9 mouse cellular contexts compared by ENCODE assay signal in the genomic region with DNA sequence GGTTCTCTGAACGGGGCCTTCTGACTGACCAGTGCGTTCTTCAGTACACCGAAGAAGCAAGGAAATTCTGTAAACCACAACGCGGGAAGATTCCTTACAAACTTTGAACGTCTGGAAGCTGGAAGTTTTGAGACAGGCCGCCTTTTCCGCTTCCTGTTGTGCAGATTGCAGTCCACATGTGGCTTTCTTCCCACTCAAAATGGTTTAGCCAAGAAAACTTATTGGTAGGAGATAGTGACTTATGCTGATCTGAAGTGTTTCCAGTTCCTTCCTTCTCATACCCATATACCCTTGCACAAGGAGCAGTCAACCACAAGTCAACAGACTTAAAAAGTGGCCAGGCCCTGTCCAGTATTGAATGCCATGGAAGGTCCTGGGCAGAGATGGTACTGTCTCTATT. TPM values are rescaled to one million over a fixed set of nuclear protein-coding genes. Genes with fewer than 3 reads are reported as not detected.
A peak's percentile ranks its signal among the peaks of the same experiment; 100 is the strongest.
DNase-seq lines count a peak whose midpoint lies in the region; ATAC-seq and TF ChIP-seq lines count a peak whose summit lies in the region.
"Had no signal": no experiment of that assay in that cellular context is flagged by ENCODE, and none has a peak within 500 bp of the region (broad histone marks: within the 10 kb centered on the region; RNA-seq: fewer than 3 reads in every experiment).

No protein-coding gene starts in this region.

- H3K4me2 ChIP-seq in liver, embryonic 15.5 days, result peak overlapping the region; percentile 97

- no peak for ATAC-seq in erythroblast, adult 5-6 weeks (replicated peaks; ENCODE audit: low FRiP score, poor library complexity, severe bottlenecking)
- no peak for ATAC-seq in liver, embryonic 15.5 days (ENCODE audit: insufficient read depth)

- H3K4me3 ChIP-seq in erythroblast, embryonic 14.5 days (replicated peaks), result peak overlapping the region; percentile 81
- peak overlapping the region; percentile 97; the same call in 1 of the 2 replicates for H3K4me3 ChIP-seq in testis, adult 2 months (ENCODE audit: control insufficient read depth, low read depth, low read length)
- H3K4me3 ChIP-seq in liver, embryonic 15.5 days (replicated peaks), result peak overlapping the region; percentile 94

- peak overlapping the region; percentile 80; the same call in 1 of the 2 replicates for H3K9ac ChIP-seq in liver, embryonic 15.5 days

- peaks cover 37% of the 10 kb centered on the region for H3K4me1 ChIP-seq in erythroblast, embryonic 14.5 days (ENCODE audit: control insufficient read depth)
- H3K4me1 ChIP-seq in testis, adult 2 months (ENCODE audit: control insufficient read depth, insufficient read depth, low read length), result peaks cover 3% of the 10 kb centered on the region
- peaks cover 34% of the 10 kb centered on the region for H3K4me1 ChIP-seq in liver, embryonic 15.5 days (replicated peaks)

- 43% methylated on average over 8 of the region's 8 CpGs for WGBS in liver, embryonic 15.5 days (ENCODE audit: insufficient replicate concordance)

- peaks cover 28% of the 10 kb centered on the region for H3K36me3 ChIP-seq in erythroblast, embryonic 14.5 days (ENCODE audit: control insufficient read depth)
- H3K36me3 ChIP-seq in testis, adult 2 months (ENCODE audit: control insufficient read depth, insufficient read depth, low read length), result no peaks in the 10 kb centered on the region
- peaks cover 20% of the 10 kb centered on the region for H3K36me3 ChIP-seq in liver, embryonic 15.5 days (replicated peaks)

- no peak for TF ChIP-seq POLR2A in testis, adult 2 months (IDR thresholded peaks at IDR 0.05; ENCODE audit: control insufficient read depth, low read depth, low read length)

- TF ChIP-seq CTCF in testis, adult 2 months (IDR thresholded peaks at IDR 0.05; ENCODE audit: control insufficient read depth, insufficient read depth, insufficient replicate concordance, low read depth, low read length), result no peak

- H3K27me3 ChIP-seq in erythroblast, embryonic 14.5 days (ENCODE audit: control insufficient read depth), result peaks cover 8% of the 10 kb centered on the region; the same call in 1 of the 2 replicates
- no peaks in the 10 kb centered on the region for H3K27me3 ChIP-seq in testis, adult 2 months (ENCODE audit: control insufficient read depth, insufficient read depth, low read length)
- no peaks in the 10 kb centered on the region for H3K27me3 ChIP-seq in liver, embryonic 15.5 days

- DNase-seq in testis, postnatal 14 days (ENCODE audit: low spot score), result no peak
- no peak for DNase-seq in thymus, postnatal 4 days
- DNase-seq in left cerebral cortex, adult 8-10 months (ENCODE audit: low spot score in 2 of 2), result no peak
- no peak for DNase-seq in thymus, postnatal 0 days (ENCODE audit: low spot score)
- DNase-seq: adrenal gland, postnatal 36 days had no signal

- no peak overlapping the region for H3K27ac ChIP-seq in testis, adult 2 months (ENCODE audit: control insufficient read depth, insufficient read depth, low read depth, low read length)
- H3K27ac ChIP-seq in liver, embryonic 15.5 days (replicated peaks), result no peak overlapping the region

- peaks cover 2% of the 10 kb centered on the region for H3K9me3 ChIP-seq in erythroblast, embryonic 14.5 days (ENCODE audit: control insufficient read depth, low read length)
- no peaks in the 10 kb centered on the region for H3K9me3 ChIP-seq in liver, embryonic 15.5 days (replicated peaks)

RNA-seq across cellular contexts. Expression of gene Ptges3l, which starts 1.0 kb away (rescaled TPM):
- not detected in 2 replicates for polyA plus RNA-seq in erythroblast, embryonic 14.5 days (2012)
- total RNA-seq in erythroblast, adult 5-6 weeks (2015; ENCODE audit: low replicate concordance), result 2.9 TPM in 1 of 2 replicates, not detected in the other
- total RNA-seq in erythroblast, adult 5-6 weeks (2017; ENCODE audit: low replicate concordance), result not detected in 2 replicates
- 34.6 and 39.1 TPM in 2 replicates for polyA plus RNA-seq in testis, adult 2 months (2012; rRNA removed)
- polyA plus RNA-seq in liver, embryonic 15.5 days (2015; fragmentation: Nextera tagmentation; extraction: Ambion mirVana), result 1.3 and 1.4 TPM in 2 replicates
- total RNA-seq in left cerebral cortex, adult 8-10 months (2022), result 1 to 10 TPM; 2.1 to 3.5 (median 3.1) TPM
- 1.8 TPM in 2 replicates for polyA plus RNA-seq in thymus, postnatal 0 days (2015; fragmentation: Nextera tagmentation; extraction: Ambion mirVana)

RNA-seq across cellular contexts. Expression of gene Rundc1, which starts 1.3 kb away (rescaled TPM):
- 0.20 and 0.24 TPM in 2 replicates for polyA plus RNA-seq in erythroblast, embryonic 14.5 days (2012)
- 2.1 and 3.3 TPM in 2 replicates for total RNA-seq in erythroblast, adult 5-6 weeks (2015; ENCODE audit: low replicate concordance)
- 0.56 and 2.7 TPM in 2 replicates for total RNA-seq in erythroblast, adult 5-6 weeks (2017; ENCODE audit: low replicate concordance)
- polyA plus RNA-seq in testis, adult 2 months (2012; rRNA removed), result 8.9 and 9.4 TPM in 2 replicates
- 5.7 TPM in 2 replicates for polyA plus RNA-seq in liver, embryonic 15.5 days (2015; fragmentation: Nextera tagmentation; extraction: Ambion mirVana)
- total RNA-seq in left cerebral cortex, adult 8-10 months (2022), result 10 to 100 TPM; 31.1 to 37.3 (median 34.4) TPM
- polyA plus RNA-seq in thymus, postnatal 0 days (2015; fragmentation: Nextera tagmentation; extraction: Ambion mirVana), result 13.2 and 16.1 TPM in 2 replicates

RNA-seq across cellular contexts. Expression of gene Gm27029, which starts 1.6 kb away (rescaled TPM):
- polyA plus RNA-seq in erythroblast, embryonic 14.5 days (2012), result 3.6 and 3.7 TPM in 2 replicates
- total RNA-seq in erythroblast, adult 5-6 weeks (2015; ENCODE audit: low replicate concordance), result not detected in 2 replicates
- total RNA-seq in erythroblast, adult 5-6 weeks (2017; ENCODE audit: low replicate concordance), result not detected in 2 replicates
- 0.14 and 0.38 TPM in 2 replicates for polyA plus RNA-seq in testis, adult 2 months (2012; rRNA removed)
- polyA plus RNA-seq in liver, embryonic 15.5 days (2015; fragmentation: Nextera tagmentation; extraction: Ambion mirVana), result 2.1 and 3.1 TPM in 2 replicates
- total RNA-seq in left cerebral cortex, adult 8-10 months (2022), result 1 to 10 TPM; 4.4 to 6.6 (median 5.2) TPM
- 1.5 and 2.2 TPM in 2 replicates for polyA plus RNA-seq in thymus, postnatal 0 days (2015; fragmentation: Nextera tagmentation; extraction: Ambion mirVana)

RNA-seq across cellular contexts. Expression of gene Aarsd1, which starts 8.8 kb away (rescaled TPM):
- polyA plus RNA-seq in erythroblast, embryonic 14.5 days (2012), result 2.9 and 3.7 TPM in 2 replicates
- 2.9 and 5.2 TPM in 2 replicates for total RNA-seq in erythroblast, adult 5-6 weeks (2015; ENCODE audit: low replicate concordance)
- total RNA-seq in erythroblast, adult 5-6 weeks (2017; ENCODE audit: low replicate concordance), result 4.6 and 17.4 TPM in 2 replicates
- polyA plus RNA-seq in testis, adult 2 months (2012; rRNA removed), result 17.9 and 18.7 TPM in 2 replicates
- polyA plus RNA-seq in liver, embryonic 15.5 days (2015; fragmentation: Nextera tagmentation; extraction: Ambion mirVana), result 37.2 and 37.3 TPM in 2 replicates
- total RNA-seq in left cerebral cortex, adult 8-10 months (2022), result 10 to 100 TPM; 47.2 to 57.2 (median 47.5) TPM
- polyA plus RNA-seq in thymus, postnatal 0 days (2015; fragmentation: Nextera tagmentation; extraction: Ambion mirVana), result 67.6 and 70.6 TPM in 2 replicates

RNA-seq across cellular contexts. Expression of gene Rpl27, which starts 15.9 kb away (rescaled TPM):
- 28.9 and 48.8 TPM in 2 replicates for polyA plus RNA-seq in erythroblast, embryonic 14.5 days (2012)
- 108 and 182 TPM in 2 replicates for total RNA-seq in erythroblast, adult 5-6 weeks (2015; ENCODE audit: low replicate concordance)
- 176 and 239 TPM in 2 replicates for total RNA-seq in erythroblast, adult 5-6 weeks (2017; ENCODE audit: low replicate concordance)
- 161 and 224 TPM in 2 replicates for polyA plus RNA-seq in testis, adult 2 months (2012; rRNA removed)
- polyA plus RNA-seq in liver, embryonic 15.5 days (2015; fragmentation: Nextera tagmentation; extraction: Ambion mirVana), result 149 and 195 TPM in 2 replicates
- total RNA-seq in left cerebral cortex, adult 8-10 months (2022), result 10 to 100 TPM; 20.6 to 44.6 (median 32.7) TPM
- 550 and 596 TPM in 2 replicates for polyA plus RNA-seq in thymus, postnatal 0 days (2015; fragmentation: Nextera tagmentation; extraction: Ambion mirVana)

Comparison
In these comparisons a context has a peak if more than half of its experiments do, and no peak if none do; other contexts are left out.
1. RNA of gene Ptges3l, which starts 1.0 kb away (polyA plus RNA-seq): 34.6 to 39.1 TPM in testis, adult 2 months; 1.8 TPM in thymus, postnatal 0 days, 1.3 to 1.4 TPM in liver, embryonic 15.5 days and not detected in erythroblast, embryonic 14.5 days; every median in the first group is over 10 times any median in the second.
2. Peak in every context shown above with its lines, with median percentiles within 50 percentile points of each other: H3K4me3 ChIP-seq.